Mouse (Mus musculus) retina, postnatal 1 day (tissue): ENCODE results near the gene 1600014C23Rik.
A peak's percentile ranks its signal among the peaks of the same experiment; 100 is the strongest.

ENCODE experiments used
- DNase-seq: peaks from one replicate; pipeline ENCODE4 v3.0.0-alpha.2; 2012

The 1600014C23Rik gene

GRCm38 (mm10) chr17:45686093-45686619 is 47.5 kb downstream of the 1600014C23Rik start, which contains the start of gene Mrpl14:
Mrpl14 (plus strand) TSS chr17:45686322.
- DNase-seq, result peak; percentile 96

GRCm38 (mm10) chr17:45685171-45686092 is 48.2 kb downstream of the 1600014C23Rik start:
- DNase-seq, result peak; percentile 63

DNA sequence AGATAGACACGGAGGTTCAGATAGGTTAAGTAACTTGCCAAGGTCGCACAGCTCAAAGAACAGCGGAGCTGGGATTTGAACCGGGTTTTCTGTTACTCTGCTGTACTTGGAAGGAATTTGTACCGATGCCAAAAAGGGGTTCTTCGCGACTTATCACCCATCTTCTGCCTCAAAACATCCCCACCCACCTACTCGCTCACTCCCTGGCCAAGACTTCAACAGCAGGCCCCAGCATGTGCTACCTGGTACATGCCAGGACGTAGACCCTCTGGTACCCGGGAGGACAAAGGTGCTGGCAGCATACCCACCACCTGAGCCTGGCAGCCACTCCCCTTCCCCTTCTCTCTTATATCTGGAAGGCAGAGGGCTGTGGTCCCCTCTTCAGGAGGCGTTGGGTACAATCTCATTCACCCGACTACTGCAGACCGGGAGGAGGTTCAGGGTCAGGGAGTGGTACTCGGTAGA is 48.9 kb downstream of the 1600014C23Rik start:
- no peak for DNase-seq
